Mouse (Mus musculus) brain, adult 2 months (tissue): ENCODE data around the gene Ormdl1.
A peak's percentile ranks its signal among the peaks of the same experiment; 100 is the strongest.
"Not testable (repeated sequence)": the region's sequence is repeated elsewhere in the genome, so short reads cannot be mapped to it uniquely, and the experiment has no call there.

Source experiments
- DNase-seq: peaks from one replicate; pipeline ENCODE4 v3.0.0; 2011; ENCODE audit warnings: low read depth, low spot score

The Ormdl1 gene

GRCm38 (mm10) chr1:53296581-53297383 is at the start of gene Ormdl1, which contains the start of the genes Pms1 and Gm28778:
Gene Ormdl1 (plus strand): TSS chr1:53297095.
Gene Pms1 (minus strand): TSS chr1:53297018.
Gene Gm28778 (plus strand): TSS chr1:53297111.
- DNase-seq = peak; percentile 99

GRCm38 (mm10) chr1:53264958-53265612 is 31.8 kb upstream of the Ormdl1 start:
- DNase-seq = not testable (repeated sequence)

GRCm38 (mm10) chr1:53269901-53270300 is 27.0 kb upstream of the Ormdl1 start:
- no peak for DNase-seq

- DNase-seq = peak; percentile 81
These were observed 24.2 kb upstream of the Ormdl1 start for GRCm38 (mm10) chr1:53272646-53273045.

- DNase-seq = no peak
These were observed 5.7 kb upstream of the Ormdl1 start for GRCm38 (mm10) chr1:53291197-53291596.

GRCm38 (mm10) chr1:53300506-53300905 is 3.6 kb downstream of the Ormdl1 start:
- no peak for DNase-seq

- peak; percentile 92 for DNase-seq
These were observed 16.4 kb downstream of the Ormdl1 start, which contains the start of gene Osgepl1 for GRCm38 (mm10) chr1:53312989-53313967. Gene Osgepl1 (plus strand): TSS chr1:53313624.

- DNase-seq = no peak
These were observed 24.9 kb downstream of the Ormdl1 start for GRCm38 (mm10) chr1:53321662-53322344.

GRCm38 (mm10) chr1:53323254-53323653 is 26.4 kb downstream of the Ormdl1 start:
- DNase-seq = no peak

GRCm38 (mm10) chr1:53324277-53324676 is 27.4 kb downstream of the Ormdl1 start:
- no peak for DNase-seq

GRCm38 (mm10) chr1:53324827-53325494 is 28.1 kb downstream of the Ormdl1 start:
- DNase-seq = no peak

GRCm38 (mm10) chr1:53333527-53333926 is 36.6 kb downstream of the Ormdl1 start:
- not testable (repeated sequence) for DNase-seq

- no peak for DNase-seq
These were observed 38.6 kb downstream of the Ormdl1 start for GRCm38 (mm10) chr1:53335465-53335864.

GRCm38 (mm10) chr1:53337403-53337802 is 40.5 kb downstream of the Ormdl1 start:
- DNase-seq = not testable (repeated sequence)

- no peak for DNase-seq
These were observed 44.2 kb downstream of the Ormdl1 start for GRCm38 (mm10) chr1:53341071-53341470.

GRCm38 (mm10) chr1:53352327-53353261 is 55.7 kb downstream of the Ormdl1 start, which contains the start of the genes Asdurf, Gm28551 and Asnsd1:
Gene Asdurf (minus strand): TSS chr1:53352619.
Gene Gm28551 (minus strand): TSS chr1:53352667.
Gene Asnsd1 (minus strand): TSS chr1:53352752.
- peak; percentile 98 for DNase-seq

GRCm38 (mm10) chr1:53358988-53359387 is 62.1 kb downstream of the Ormdl1 start:
- DNase-seq = no peak
